Mouse (Mus musculus): ENCODE results near the gene Syndig1l. TPM values are rescaled to one million over a fixed set of nuclear protein-coding genes. Genes with fewer than 3 reads are reported as not detected.

Gene Syndig1l
- polyA plus RNA-seq, 1 experiment from 2014 or later = 0.07 TPM

GRCm38 (mm10) chr12:84640654-84641053 is 58.0 kb downstream of the Syndig1l start, which contains the start of gene Vrtn:
Gene Vrtn, plus strand, starts transcription at chr12:84641019.
- DNase-seq (ENCODE audit: low spot score) = no peak
- Histone ChIP-seq H3K27me3 (replicated peaks; ENCODE audit: control insufficient read depth, insufficient read depth, low read length) (peaks cover 50% of the 10 kb centered on the region), H3K4me3 (ENCODE audit: low read depth, low read length) (no peak within 1 kb of the TSS), H3K27ac (replicated peaks; ENCODE audit: low read depth, low read length) (no peak within 1 kb of the TSS), H3K36me3 (ENCODE audit: control insufficient read depth, insufficient read depth, low read length) (no peaks in the 10 kb centered on the region), H3K9me3 (ENCODE audit: control insufficient read depth, low read length) (no peaks in the 10 kb centered on the region), H3K4me2 (ENCODE audit: low read depth, low read length) (no peak within 1 kb of the TSS), H3K4me1 (ENCODE audit: control insufficient read depth, insufficient read depth, low read length) (no peaks in the 10 kb centered on the region), H3K9ac (ENCODE audit: low read depth, low read length) (no peak within 1 kb of the TSS)
- ATAC-seq (ENCODE audit: low read depth) = no peak
- WGBS = 4% methylated on average over 9 of the region's 9 CpGs

DNA sequence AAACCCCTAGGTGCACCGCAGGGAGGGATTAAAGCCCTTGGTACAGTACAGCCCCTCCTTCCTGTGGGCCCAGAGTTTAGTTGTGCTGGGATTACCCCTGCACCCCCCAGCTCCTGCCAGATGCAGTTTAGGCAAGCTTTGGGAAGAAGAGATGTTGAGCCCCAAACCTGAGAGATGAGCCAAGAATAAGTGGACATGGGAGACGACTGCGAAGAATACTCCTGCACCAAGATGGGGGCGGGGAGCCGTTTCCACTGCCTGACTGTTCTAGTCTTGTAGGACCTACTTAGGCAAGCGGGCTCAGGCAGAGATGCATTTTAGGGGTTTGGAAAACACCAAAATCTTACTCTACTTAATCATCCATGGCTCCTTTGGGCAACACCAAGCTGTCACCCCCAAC is 58.4 kb downstream of the Syndig1l start:
- H3K27me3 ChIP-seq (replicated peaks; ENCODE audit: control insufficient read depth, insufficient read depth, low read length) = peaks cover 49% of the 10 kb centered on the region
- no peaks in the 10 kb centered on the region for H3K9me3 ChIP-seq (ENCODE audit: control insufficient read depth, low read length)
- H3K4me2 ChIP-seq (ENCODE audit: low read depth, low read length) = no peak overlapping the region
- H3K4me3 ChIP-seq (ENCODE audit: low read depth, low read length) = no peak overlapping the region
- H3K9ac ChIP-seq (ENCODE audit: low read depth, low read length) = no peak overlapping the region
- DNase-seq (ENCODE audit: low spot score) = no peak
- no peak for ATAC-seq (ENCODE audit: low read depth)
- H3K4me1 ChIP-seq (ENCODE audit: control insufficient read depth, insufficient read depth, low read length) = no peaks in the 10 kb centered on the region
- H3K36me3 ChIP-seq (ENCODE audit: control insufficient read depth, insufficient read depth, low read length) = no peaks in the 10 kb centered on the region
- 4% methylated on average over 6 of the region's 6 CpGs for WGBS
- no peak overlapping the region for H3K27ac ChIP-seq (replicated peaks; ENCODE audit: low read depth, low read length)

- Histone ChIP-seq H3K36me3 (ENCODE audit: control insufficient read depth, insufficient read depth, low read length) (no peaks in the 10 kb centered on the region), H3K27me3 (replicated peaks; ENCODE audit: control insufficient read depth, insufficient read depth, low read length) (no peaks in the 10 kb centered on the region), H3K4me2 (ENCODE audit: low read depth, low read length) (no peak overlapping the region), H3K4me1 (ENCODE audit: control insufficient read depth, insufficient read depth, low read length) (no peaks in the 10 kb centered on the region), H3K9ac (ENCODE audit: low read depth, low read length) (no peak overlapping the region), H3K4me3 (ENCODE audit: low read depth, low read length) (no peak overlapping the region), H3K9me3 (ENCODE audit: control insufficient read depth, low read length) (no peaks in the 10 kb centered on the region), H3K27ac (replicated peaks; ENCODE audit: low read depth, low read length) (no peak overlapping the region)
- ATAC-seq (ENCODE audit: low read depth) (no peak), DNase-seq (ENCODE audit: low spot score) (no peak)
- WGBS = 60% methylated on average over 3 of the region's 3 CpGs
Observed at GRCm38 (mm10) chr12:84631867-84632266, 66.8 kb downstream of the Syndig1l start.

Other genes with a start within 250 kb of the Syndig1l start
- 37.4 and 38.7 TPM in 2 replicates for gene Aldh6a1, start 247.8 kb downstream of the Syndig1l start, polyA plus RNA-seq (2014; fragmentation: Nextera tagmentation; extraction: Ambion mirVana)
- gene Lin52, start 247.4 kb downstream of the Syndig1l start, polyA plus RNA-seq (2014; fragmentation: Nextera tagmentation; extraction: Ambion mirVana) = 20.2 and 21.8 TPM in 2 replicates
- 0.10 and 0.43 TPM in 2 replicates for gene Vsx2, start 129.1 kb downstream of the Syndig1l start, polyA plus RNA-seq (2014; fragmentation: Nextera tagmentation; extraction: Ambion mirVana)
- gene Abcd4, start 81.4 kb downstream of the Syndig1l start, polyA plus RNA-seq (2014; fragmentation: Nextera tagmentation; extraction: Ambion mirVana) = 6.9 and 10.2 TPM in 2 replicates
- gene Vrtn, start 57.8 kb downstream of the Syndig1l start, polyA plus RNA-seq (2014; fragmentation: Nextera tagmentation; extraction: Ambion mirVana) = not detected in 2 replicates
- gene Npc2, start 74.3 kb upstream of the Syndig1l start, polyA plus RNA-seq (2014; fragmentation: Nextera tagmentation; extraction: Ambion mirVana) = 63.8 and 65.7 TPM in 2 replicates
- 123 and 130 TPM in 2 replicates for gene Isca2, start 74.4 kb upstream of the Syndig1l start, polyA plus RNA-seq (2014; fragmentation: Nextera tagmentation; extraction: Ambion mirVana)
- 9.2 and 11.2 TPM in 2 replicates for gene Ltbp2, start 177.7 kb upstream of the Syndig1l start, polyA plus RNA-seq (2014; fragmentation: Nextera tagmentation; extraction: Ambion mirVana)

Measured in embryonic facial prominence, embryonic 14.5 days (tissue).